Mouse (Mus musculus): ENCODE results near the gene Uxs1. TPM values are rescaled to one million over a fixed set of nuclear protein-coding genes. Genes with fewer than 3 reads are reported as not detected.

Uxs1 gene
- polyA plus RNA-seq, 1 experiment from 2014 or later, result 18.5 TPM

GRCm38 (mm10) chr1:43826628-43827001 is 985 bp downstream of the Uxs1 start:
- H3K36me3 ChIP-seq (ENCODE audit: insufficient read depth, low read length), result no peaks in the 10 kb centered on the region
- peak overlapping the region; percentile 76 for H3K9ac ChIP-seq (replicated peaks; ENCODE audit: low read depth)
- no peaks in the 10 kb centered on the region for H3K27me3 ChIP-seq (replicated peaks; ENCODE audit: insufficient read depth, low read length)
- peak; percentile 42 for DNase-seq (ENCODE audit: low spot score)
- peak overlapping the region; percentile 86 for H3K4me3 ChIP-seq (ENCODE audit: low read depth, low read length)
- no peak for ATAC-seq
- TF ChIP-seq EP300 (IDR thresholded peaks at IDR 0.05) (no peak), CTCF (IDR thresholded peaks at IDR 0.05) (no peak)
- WGBS, result 0% methylated on average over 3 of the region's 3 CpGs
- no peaks in the 10 kb centered on the region for H3K9me3 ChIP-seq (ENCODE audit: low read length)
- peak overlapping the region; percentile 93 for H3K4me2 ChIP-seq (replicated peaks; ENCODE audit: low read depth, low read length)
- no peaks in the 10 kb centered on the region; the same call in 1 of the 2 replicates for H3K4me1 ChIP-seq (ENCODE audit: insufficient read depth, low read depth, low read length)
- H3K27ac ChIP-seq (ENCODE audit: low read length), result peak overlapping the region; percentile 83

- H3K9ac ChIP-seq (replicated peaks; ENCODE audit: low read depth), result no peak overlapping the region
- no peaks in the 10 kb centered on the region for H3K36me3 ChIP-seq (ENCODE audit: insufficient read depth, low read length)
- H3K9me3 ChIP-seq (ENCODE audit: low read length), result no peaks in the 10 kb centered on the region
- no peak overlapping the region for H3K4me3 ChIP-seq (ENCODE audit: low read depth, low read length)
- no peak overlapping the region for H3K27ac ChIP-seq (ENCODE audit: low read length)
- no peak overlapping the region for H3K4me2 ChIP-seq (replicated peaks; ENCODE audit: low read depth, low read length)
- no peak for DNase-seq (ENCODE audit: low spot score)
- H3K27me3 ChIP-seq (replicated peaks; ENCODE audit: insufficient read depth, low read length), result no peaks in the 10 kb centered on the region
- ATAC-seq, result no peak
- TF ChIP-seq EP300 (IDR thresholded peaks at IDR 0.05) (no peak), CTCF (IDR thresholded peaks at IDR 0.05) (no peak)
- H3K4me1 ChIP-seq (ENCODE audit: insufficient read depth, low read depth, low read length), result no peaks in the 10 kb centered on the region; the same call in 1 of the 2 replicates
- 92% methylated on average over 1 of the region's 1 CpGs for WGBS
Measured at GRCm38 (mm10) chr1:43823406-43823805, 4.2 kb downstream of the Uxs1 start.

- Histone ChIP-seq H3K9ac (replicated peaks; ENCODE audit: low read depth) (no peak overlapping the region), H3K27me3 (replicated peaks; ENCODE audit: insufficient read depth, low read length) (no peaks in the 10 kb centered on the region), H3K27ac (ENCODE audit: low read length) (no peak overlapping the region), H3K4me3 (ENCODE audit: low read depth, low read length) (no peak overlapping the region), H3K36me3 (ENCODE audit: insufficient read depth, low read length) (no peaks in the 10 kb centered on the region), H3K9me3 (ENCODE audit: low read length) (no peaks in the 10 kb centered on the region), H3K4me2 (replicated peaks; ENCODE audit: low read depth, low read length) (no peak overlapping the region), H3K4me1 (ENCODE audit: insufficient read depth, low read depth, low read length) (no peaks in the 10 kb centered on the region; the same call in 1 of the 2 replicates)
- ATAC-seq (no peak), DNase-seq (ENCODE audit: low spot score) (peak; percentile 13)
- whole genome bisulfite sequencing, result 65% methylated on average over 5 of the region's 5 CpGs
- no peak for TF ChIP-seq CTCF (IDR thresholded peaks at IDR 0.05)
- TF ChIP-seq EP300 (IDR thresholded peaks at IDR 0.05), result no peak
Measured at GRCm38 (mm10) chr1:43822586-43822985, 5.0 kb downstream of the Uxs1 start.

- Histone ChIP-seq H3K27me3 (replicated peaks; ENCODE audit: insufficient read depth, low read length) (no peaks in the 10 kb centered on the region), H3K4me3 (ENCODE audit: low read depth, low read length) (no peak overlapping the region), H3K9ac (replicated peaks; ENCODE audit: low read depth) (no peak overlapping the region), H3K9me3 (ENCODE audit: low read length) (no peaks in the 10 kb centered on the region), H3K4me1 (ENCODE audit: insufficient read depth, low read depth, low read length) (no peaks in the 10 kb centered on the region; the same call in 1 of the 2 replicates), H3K27ac (ENCODE audit: low read length) (no peak overlapping the region), H3K4me2 (replicated peaks; ENCODE audit: low read depth, low read length) (no peak overlapping the region), H3K36me3 (ENCODE audit: insufficient read depth, low read length) (no peaks in the 10 kb centered on the region)
- 86% methylated on average over 1 of the region's 1 CpGs for WGBS
- TF ChIP-seq CTCF (IDR thresholded peaks at IDR 0.05) (no peak), EP300 (IDR thresholded peaks at IDR 0.05) (no peak)
- DNase-seq (ENCODE audit: low spot score), result no peak
- ATAC-seq, result no peak
Measured at GRCm38 (mm10) chr1:43821804-43822203, 5.8 kb downstream of the Uxs1 start.

- ATAC-seq (no peak), DNase-seq (ENCODE audit: low spot score) (no peak)
- H3K9ac ChIP-seq (replicated peaks; ENCODE audit: low read depth), result no peak overlapping the region
- no peaks in the 10 kb centered on the region for H3K9me3 ChIP-seq (ENCODE audit: low read length)
- no peaks in the 10 kb centered on the region for H3K27me3 ChIP-seq (replicated peaks; ENCODE audit: insufficient read depth, low read length)
- no peaks in the 10 kb centered on the region for H3K36me3 ChIP-seq (ENCODE audit: insufficient read depth, low read length)
- H3K4me3 ChIP-seq (ENCODE audit: low read depth, low read length), result no peak overlapping the region
- no peak overlapping the region for H3K4me2 ChIP-seq (replicated peaks; ENCODE audit: low read depth, low read length)
- TF ChIP-seq CTCF (IDR thresholded peaks at IDR 0.05), result no peak
- no peak for TF ChIP-seq EP300 (IDR thresholded peaks at IDR 0.05)
- H3K4me1 ChIP-seq (ENCODE audit: insufficient read depth, low read depth, low read length), result no peaks in the 10 kb centered on the region
- 25% methylated on average over 1 of the region's 1 CpGs for WGBS
- H3K27ac ChIP-seq (ENCODE audit: low read length), result no peak overlapping the region
Measured at GRCm38 (mm10) chr1:43820571-43820970, 7.0 kb downstream of the Uxs1 start.

- H3K9me3 ChIP-seq (ENCODE audit: low read length), result no peaks in the 10 kb centered on the region
- ATAC-seq (peak; percentile 26; the same call in 1 of the 2 replicates), DNase-seq (ENCODE audit: low spot score) (peak; percentile 10)
- no peaks in the 10 kb centered on the region for H3K36me3 ChIP-seq (ENCODE audit: insufficient read depth, low read length)
- H3K27ac ChIP-seq (ENCODE audit: low read length), result no peak overlapping the region
- H3K9ac ChIP-seq (replicated peaks; ENCODE audit: low read depth), result no peak overlapping the region
- H3K27me3 ChIP-seq (replicated peaks; ENCODE audit: insufficient read depth, low read length), result no peaks in the 10 kb centered on the region
- TF ChIP-seq EP300 (IDR thresholded peaks at IDR 0.05), result no peak
- TF ChIP-seq CTCF (IDR thresholded peaks at IDR 0.05), result no peak
- H3K4me2 ChIP-seq (replicated peaks; ENCODE audit: low read depth, low read length), result no peak overlapping the region
- WGBS, result 66% methylated on average over 2 of the region's 2 CpGs
- H3K4me1 ChIP-seq (ENCODE audit: insufficient read depth, low read depth, low read length), result no peaks in the 10 kb centered on the region
- no peak overlapping the region for H3K4me3 ChIP-seq (ENCODE audit: low read depth, low read length)
Measured at GRCm38 (mm10) chr1:43819091-43819490, 8.5 kb downstream of the Uxs1 start.

GRCm38 (mm10) chr1:43818356-43818755 is 9.2 kb downstream of the Uxs1 start:
- TF ChIP-seq CTCF (IDR thresholded peaks at IDR 0.05) (no peak), EP300 (IDR thresholded peaks at IDR 0.05) (no peak)
- no peaks in the 10 kb centered on the region for H3K9me3 ChIP-seq (ENCODE audit: low read length)
- no peak overlapping the region for H3K4me2 ChIP-seq (replicated peaks; ENCODE audit: low read depth, low read length)
- DNase-seq (ENCODE audit: low spot score), result no peak
- H3K36me3 ChIP-seq (ENCODE audit: insufficient read depth, low read length), result no peaks in the 10 kb centered on the region
- H3K9ac ChIP-seq (replicated peaks; ENCODE audit: low read depth), result no peak overlapping the region
- ATAC-seq, result no peak
- H3K27me3 ChIP-seq (replicated peaks; ENCODE audit: insufficient read depth, low read length), result no peaks in the 10 kb centered on the region
- WGBS, result 88% methylated on average over 4 of the region's 4 CpGs
- H3K4me3 ChIP-seq (ENCODE audit: low read depth, low read length), result no peak overlapping the region
- H3K27ac ChIP-seq (ENCODE audit: low read length), result no peak overlapping the region
- H3K4me1 ChIP-seq (ENCODE audit: insufficient read depth, low read depth, low read length), result no peaks in the 10 kb centered on the region
